ENCODE assay signal across 9 mouse cellular contexts in genomic region chr6:85452816-85453215, GRCm38 (mm10). TPM values are rescaled to one million over a fixed set of nuclear protein-coding genes. Genes with fewer than 3 reads are reported as not detected.
A peak's percentile ranks its signal among the peaks of the same experiment; 100 is the strongest.
DNase-seq lines count a peak whose midpoint lies in the region; ATAC-seq and TF ChIP-seq lines count a peak whose summit lies in the region.
"Had no signal": no experiment of that assay in that cellular context is flagged by ENCODE, and none has a peak within 500 bp of the region (broad histone marks: within the 10 kb centered on the region; RNA-seq: fewer than 3 reads in every experiment).

No protein-coding gene starts in this region.

- H3K9me3 ChIP-seq in forebrain, embryonic 11.5 days (ENCODE audit: control insufficient read depth, low read length), result no peaks in the 10 kb centered on the region
- no peaks in the 10 kb centered on the region for H3K9me3 ChIP-seq in liver, embryonic 13.5 days (replicated peaks)

- no peaks in the 10 kb centered on the region for H3K36me3 ChIP-seq in forebrain, embryonic 11.5 days (ENCODE audit: control insufficient read depth, insufficient read depth, low read length)
- peaks cover 18% of the 10 kb centered on the region for H3K36me3 ChIP-seq in liver, embryonic 13.5 days

- no peaks in the 10 kb centered on the region for H3K27me3 ChIP-seq in forebrain, embryonic 11.5 days (ENCODE audit: control insufficient read depth, insufficient read depth, low read length)
- H3K27me3 ChIP-seq in liver, embryonic 13.5 days, result no peaks in the 10 kb centered on the region

- no peak for DNase-seq in layer of hippocampus, adult 2 months (ENCODE audit: low spot score in 2 of 2)
- DNase-seq in layer of hippocampus, postnatal 10 days (ENCODE audit: low spot score in 2 of 2), result no peak
- DNase-seq in adrenal gland, adult 8-10 months, result peak; percentile 32
- DNase-seq in forebrain, embryonic 11.5 days (ENCODE audit: low spot score), result no peak
- peak; percentile 48 for DNase-seq in liver, embryonic 13.5 days
- no peak for DNase-seq in gastrocnemius, adult 18-20 months (ENCODE audit: low spot score)

- peak overlapping the region; percentile 86 for H3K4me2 ChIP-seq in forebrain, embryonic 11.5 days (ENCODE audit: low read depth, low read length, severe bottlenecking)
- peak overlapping the region; percentile 97 for H3K4me2 ChIP-seq in liver, embryonic 13.5 days

- no peak for ATAC-seq in forebrain, embryonic 11.5 days (replicated peaks; ENCODE audit: low FRiP score)
- ATAC-seq in liver, embryonic 13.5 days (ENCODE audit: low read depth), result no peak
- no peak for ATAC-seq in cerebellum, adult (ENCODE audit: insufficient number of reproducible peaks, low FRiP score, low TSS enrichment)
- ATAC-seq in granulocyte monocyte progenitor cell, adult 5-6 weeks (replicated peaks; ENCODE audit: poor library complexity, severe bottlenecking), result no peak

- no peak for TF ChIP-seq CTCF in layer of hippocampus, adult 2 months (conservative IDR thresholded peaks at IDR 0.05)

- 15% methylated on average over 7 of the region's 7 CpGs for WGBS in forebrain, embryonic 11.5 days
- 3% methylated on average over 7 of the region's 7 CpGs for WGBS in liver, embryonic 13.5 days (ENCODE audit: insufficient replicate concordance)

- H3K4me3 ChIP-seq in layer of hippocampus, adult 2 months, result peak overlapping the region; percentile 90
- H3K4me3 ChIP-seq in forebrain, embryonic 11.5 days (ENCODE audit: low read depth, low read length), result peak overlapping the region; percentile 65
- peak overlapping the region; percentile 90 for H3K4me3 ChIP-seq in liver, embryonic 13.5 days (replicated peaks)

- peak overlapping the region; percentile 92 for H3K9ac ChIP-seq in forebrain, embryonic 11.5 days (ENCODE audit: low read length)
- peak overlapping the region; percentile 93 for H3K9ac ChIP-seq in liver, embryonic 13.5 days

- peak overlapping the region; percentile 97 for H3K27ac ChIP-seq in layer of hippocampus, adult 2 months
- H3K27ac ChIP-seq in forebrain, embryonic 11.5 days (ENCODE audit: low read depth, low read length), result no peak overlapping the region
- peak overlapping the region; percentile 94 for H3K27ac ChIP-seq in liver, embryonic 13.5 days

- H3K4me1 ChIP-seq in forebrain, embryonic 11.5 days (replicated peaks; ENCODE audit: control insufficient read depth, insufficient read depth, low read length), result peaks cover 10% of the 10 kb centered on the region
- peaks cover 68% of the 10 kb centered on the region for H3K4me1 ChIP-seq in liver, embryonic 13.5 days (replicated peaks)

RNA-seq across cellular contexts. Expression of gene Pradc1, which starts 1.0 kb away (rescaled TPM):
- 10 to 100 TPM; 13.1 to 18.2 TPM for total RNA-seq in layer of hippocampus, adult 2 months (2021)
- 10 to 100 TPM; 13.7 to 15.6 TPM for total RNA-seq in layer of hippocampus, postnatal 10 days (2021)
- 10 to 100 TPM; 11.5 to 16.4 (median 13.9) TPM for total RNA-seq in adrenal gland, adult 8-10 months (2022)
- 26.3 and 27.5 TPM in 2 replicates for polyA plus RNA-seq in forebrain, embryonic 11.5 days (2014; fragmentation: Nextera tagmentation; extraction: Ambion mirVana)
- polyA plus RNA-seq in liver, embryonic 13.5 days (2015; fragmentation: Nextera tagmentation; extraction: Ambion mirVana), result 34.8 and 35.6 TPM in 2 replicates
- total RNA-seq in granulocyte monocyte progenitor cell, adult 5-6 weeks (2014; fragmentation: Nextera tagmentation), result 26.8 and 31.7 TPM in 2 replicates
- 10.2 and 16.8 TPM in 2 replicates for total RNA-seq in granulocyte monocyte progenitor cell, adult 5-6 weeks (2017)
- 10 to 100 TPM; 16.1 to 17.7 TPM for total RNA-seq in gastrocnemius, adult 18-20 months (2021)

RNA-seq across cellular contexts. Expression of gene Cct7, which starts 1.5 kb away (rescaled TPM):
- total RNA-seq in layer of hippocampus, adult 2 months (2021), result 100 to 1,000 TPM; 212 to 216 TPM
- total RNA-seq in layer of hippocampus, postnatal 10 days (2021), result 100 to 1,000 TPM; 240 to 245 TPM
- 100 to 1,000 TPM; 236 to 295 (median 271) TPM for total RNA-seq in adrenal gland, adult 8-10 months (2022)
- polyA plus RNA-seq in forebrain, embryonic 11.5 days (2014; fragmentation: Nextera tagmentation; extraction: Ambion mirVana), result 647 and 695 TPM in 2 replicates
- 408 and 426 TPM in 2 replicates for polyA plus RNA-seq in liver, embryonic 13.5 days (2015; fragmentation: Nextera tagmentation; extraction: Ambion mirVana)
- total RNA-seq in granulocyte monocyte progenitor cell, adult 5-6 weeks (2014; fragmentation: Nextera tagmentation), result 218 and 263 TPM in 2 replicates
- total RNA-seq in granulocyte monocyte progenitor cell, adult 5-6 weeks (2017), result 327 and 340 TPM in 2 replicates
- 100 to 1,000 TPM; 127 to 131 TPM for total RNA-seq in gastrocnemius, adult 18-20 months (2021)

RNA-seq across cellular contexts. Expression of gene Smyd5, which starts 21.0 kb away (rescaled TPM):
- total RNA-seq in layer of hippocampus, adult 2 months (2021), result 10 to 100 TPM; 45.4 to 46.0 TPM
- 10 to 100 TPM; 42.2 to 44.1 TPM for total RNA-seq in layer of hippocampus, postnatal 10 days (2021)
- 10 to 100 TPM; 37.9 to 44.3 (median 43.5) TPM for total RNA-seq in adrenal gland, adult 8-10 months (2022)
- polyA plus RNA-seq in forebrain, embryonic 11.5 days (2014; fragmentation: Nextera tagmentation; extraction: Ambion mirVana), result 49.8 and 52.7 TPM in 2 replicates
- 31.6 and 33.7 TPM in 2 replicates for polyA plus RNA-seq in liver, embryonic 13.5 days (2015; fragmentation: Nextera tagmentation; extraction: Ambion mirVana)
- 54.1 and 64.2 TPM in 2 replicates for total RNA-seq in granulocyte monocyte progenitor cell, adult 5-6 weeks (2014; fragmentation: Nextera tagmentation)
- 50.5 and 56.3 TPM in 2 replicates for total RNA-seq in granulocyte monocyte progenitor cell, adult 5-6 weeks (2017)
- 1 to 10 TPM; 7.2 to 9.1 TPM for total RNA-seq in gastrocnemius, adult 18-20 months (2021)

RNA-seq across cellular contexts. Expression of gene Noto, which starts 29.1 kb away (rescaled TPM):
- total RNA-seq in layer of hippocampus, adult 2 months (2021), result not detected
- total RNA-seq in layer of hippocampus, postnatal 10 days (2021), result not detected
- not detected for total RNA-seq in adrenal gland, adult 8-10 months (2022)
- not detected in 2 replicates for polyA plus RNA-seq in forebrain, embryonic 11.5 days (2014; fragmentation: Nextera tagmentation; extraction: Ambion mirVana)
- polyA plus RNA-seq in liver, embryonic 13.5 days (2015; fragmentation: Nextera tagmentation; extraction: Ambion mirVana), result not detected in 2 replicates
- total RNA-seq in granulocyte monocyte progenitor cell, adult 5-6 weeks (2014; fragmentation: Nextera tagmentation), result not detected in 2 replicates
- not detected in 2 replicates for total RNA-seq in granulocyte monocyte progenitor cell, adult 5-6 weeks (2017)
- not detected for total RNA-seq in gastrocnemius, adult 18-20 months (2021)
- total RNA-seq: common myeloid progenitor, adult 5-6 weeks had no signal

RNA-seq across cellular contexts. Expression of gene Fbxo41, which starts 50.0 kb away (rescaled TPM):
- 10 to 100 TPM; 84.7 to 90.8 TPM for total RNA-seq in layer of hippocampus, adult 2 months (2021)
- 10 to 100 TPM; 84.7 to 86.0 TPM for total RNA-seq in layer of hippocampus, postnatal 10 days (2021)
- total RNA-seq in adrenal gland, adult 8-10 months (2022), result 1 to 10 TPM in 3 of 4 experiments, under 1 TPM in 1; 0.70 to 1.8 (median 1.5) TPM
- 0.93 and 1.1 TPM in 2 replicates for polyA plus RNA-seq in forebrain, embryonic 11.5 days (2014; fragmentation: Nextera tagmentation; extraction: Ambion mirVana)
- polyA plus RNA-seq in liver, embryonic 13.5 days (2015; fragmentation: Nextera tagmentation; extraction: Ambion mirVana), result not detected in 2 replicates
- total RNA-seq in granulocyte monocyte progenitor cell, adult 5-6 weeks (2014; fragmentation: Nextera tagmentation), result not detected in 2 replicates
- not detected in 2 replicates for total RNA-seq in granulocyte monocyte progenitor cell, adult 5-6 weeks (2017)
- total RNA-seq in gastrocnemius, adult 18-20 months (2021), result not detected

Comparison
In these comparisons a context has a peak if more than half of its experiments do, and no peak if none do; other contexts are left out.
1. DNase-seq: peak in adrenal gland, adult 8-10 months (single experiment) and liver, embryonic 13.5 days (single experiment); none in layer of hippocampus, adult 2 months (0 of 2), layer of hippocampus, postnatal 10 days (0 of 2), forebrain, embryonic 11.5 days (single experiment) and gastrocnemius, adult 18-20 months (single experiment).
2. Peak in every context shown above with its lines, with median percentiles within 50 percentile points of each other: H3K4me3 ChIP-seq.